Mouse (Mus musculus) gastrocnemius, postnatal 10 days (tissue): Measurements from ENCODE around the gene Uba52. TPM values are rescaled to one million over a fixed set of nuclear protein-coding genes. Genes with fewer than 3 reads are reported as not detected.

Experiments
- total RNA-seq, 2 experiments: library from RNA; stranded (reverse); gene quantifications; 2 replicates each; pipeline ENCODE4 v1.2.3; 2021

Uba52 gene
- total RNA-seq, 2 experiments from 2014 or later = 1,232 to 1,261 TPM

Other genes starting within 250 kb of the Uba52 start
- gene Homer3, start 228.0 kb downstream of the Uba52 start, total RNA-seq = 10 to 100 TPM; 12.3 to 19.8 TPM
- gene Ddx49, start 208.3 kb downstream of the Uba52 start, total RNA-seq = 10 to 100 TPM; 28.6 to 29.5 TPM
- 100 to 1,000 TPM; 140 to 158 TPM for gene Cope, start 208.3 kb downstream of the Uba52 start, total RNA-seq
- 10 to 100 TPM; 20.0 to 23.6 TPM for gene Cers1, start 195.0 kb downstream of the Uba52 start, total RNA-seq
- gene Gdf1, start 181.0 kb downstream of the Uba52 start, total RNA-seq = 1 to 10 TPM; 3.9 to 5.3 TPM
- gene Upf1, start 157.5 kb downstream of the Uba52 start, total RNA-seq = 10 to 100 TPM; 34.2 to 37.3 TPM
- gene Comp, start 137.2 kb downstream of the Uba52 start, total RNA-seq = 10 to 100 TPM; 18.4 to 20.2 TPM
- gene Crtc1, start 71.2 kb downstream of the Uba52 start, total RNA-seq = 10 to 100 TPM in 1 of 2 experiments, 1 to 10 TPM in 1; 8.9 to 12.0 TPM
- 1 to 10 TPM; 6.3 to 7.4 TPM for gene Klhl26, start 33.8 kb downstream of the Uba52 start, total RNA-seq
- gene Tmem59l, start 23.4 kb downstream of the Uba52 start, total RNA-seq = under 1 TPM; 0.18 to 0.26 TPM
- 1 to 10 TPM; 2.8 to 3.4 TPM for gene Crlf1, start 17.6 kb downstream of the Uba52 start, total RNA-seq
- 100 to 1,000 TPM; 120 to 129 TPM for gene Rex1bd, start 4.0 kb downstream of the Uba52 start, total RNA-seq
- 100 to 1,000 TPM; 135 to 145 TPM for gene Fkbp8, start 16.9 kb upstream of the Uba52 start, total RNA-seq
- gene Kxd1, start 17.2 kb upstream of the Uba52 start, total RNA-seq = 10 to 100 TPM; 57.8 to 61.0 TPM
- 10 to 100 TPM; 12.7 to 19.8 TPM for gene Ell, start 28.7 kb upstream of the Uba52 start, total RNA-seq
- 10 to 100 TPM; 30.0 to 31.6 TPM for gene Isyna1, start 83.6 kb upstream of the Uba52 start, total RNA-seq
- gene Ssbp4, start 98.1 kb upstream of the Uba52 start, total RNA-seq = 10 to 100 TPM; 31.1 to 40.1 TPM
- gene Lrrc25, start 105.4 kb upstream of the Uba52 start, total RNA-seq = 1 to 10 TPM; 1.2 to 3.0 TPM
- not detected for gene Gdf15, start 121.7 kb upstream of the Uba52 start, total RNA-seq
- 10 to 100 TPM; 22.5 to 23.4 TPM for gene Pgpep1, start 149.6 kb upstream of the Uba52 start, total RNA-seq
- 10 to 100 TPM; 82.3 to 83.0 TPM for gene Lsm4, start 162.4 kb upstream of the Uba52 start, total RNA-seq
- 100 to 1,000 TPM in 1 of 2 experiments, 10 to 100 TPM in 1; 79.2 to 130 TPM for gene Jund, start 188.1 kb upstream of the Uba52 start, total RNA-seq
- gene Iqcn, start 192.7 kb upstream of the Uba52 start, total RNA-seq = not detected
- gene Gm3336, start 207.7 kb upstream of the Uba52 start, total RNA-seq = not detected
- 1 to 10 TPM; 2.5 to 3.0 TPM for gene Pde4c, start 212.9 kb upstream of the Uba52 start, total RNA-seq
- 10 to 100 TPM; 44.6 to 50.4 TPM for gene Rab3a, start 243.9 kb upstream of the Uba52 start, total RNA-seq